Mouse (Mus musculus) C2C12 (cell line): ENCODE results near the gene Gm15557. TPM values are rescaled to one million over a fixed set of nuclear protein-coding genes. Genes with fewer than 3 reads are reported as not detected.

Experiments used
- H3K27me3 ChIP-seq: one replicate; pipeline ENCODE4 v1.6.1; 2011; ENCODE audit not compliant: control insufficient read depth, insufficient read depth, insufficient read length
- H3K36me3 ChIP-seq: one replicate; pipeline ENCODE4 v1.6.1; 2011; ENCODE audit not compliant: control insufficient read depth, insufficient read depth
- H3K4me3 ChIP-seq: one replicate; pipeline ENCODE4 v1.5.1; 2011; ENCODE audit warnings: mild to moderate bottlenecking, control low read depth; ENCODE audit not compliant: poor library complexity, insufficient read depth, severe bottlenecking
- H3K79me2 ChIP-seq: one replicate; pipeline ENCODE4 v1.6.1; 2011; ENCODE audit not compliant: control insufficient read depth, insufficient read depth
- H3K79me3 ChIP-seq: one replicate; pipeline ENCODE4 v1.6.1; 2011; ENCODE audit warnings: low read depth, control low read depth
- H3ac ChIP-seq: one replicate; pipeline ENCODE3; 2011; ENCODE audit warnings: low read depth; ENCODE audit not compliant: control insufficient read depth, insufficient read length
- CEBPB ChIP-seq: IDR thresholded peaks from one replicate; pipeline ENCODE4 v1.6.1; 2011; ENCODE audit warnings: low read depth, mild to moderate bottlenecking, control low read depth, moderate library complexity
- CTCF ChIP-seq: IDR thresholded peaks from one replicate; pipeline ENCODE4 v1.5.1; 2011; ENCODE audit not compliant: control insufficient read depth, insufficient read depth, insufficient read length
- FOSL1 ChIP-seq: IDR thresholded peaks from one replicate; pipeline ENCODE4 v1.8.0; 2011; ENCODE audit warnings: mild to moderate bottlenecking, low read length; ENCODE audit not compliant: poor library complexity, insufficient read depth, severe bottlenecking
- MAX ChIP-seq: IDR thresholded peaks from one replicate; pipeline ENCODE4 v1.6.1; 2011; ENCODE audit warnings: mild to moderate bottlenecking, control low read depth
- MYOD1 ChIP-seq: IDR thresholded peaks from one replicate; pipeline ENCODE4 v1.6.1; 2011; ENCODE audit warnings: low read depth; ENCODE audit not compliant: control insufficient read depth, insufficient read length
- MYOG ChIP-seq: IDR thresholded peaks from one replicate; pipeline ENCODE4 v1.6.1; 2011; ENCODE audit not compliant: control insufficient read depth, insufficient read length; ENCODE audit errors: extremely low read depth
- USF1 ChIP-seq: IDR thresholded peaks from one replicate; pipeline ENCODE4 v1.6.1; 2011; ENCODE audit warnings: low read depth, mild to moderate bottlenecking, control low read depth, moderate library complexity
- long read RNA-seq, 2 experiments: library from polyadenylated mRNA; unstranded; transcript quantifications; one replicate each; pipeline ENCODE4 v2.0.0; 2019 to 2020
- polyA plus RNA-seq: library from polyadenylated mRNA; unstranded; fragments of >200 nt; fragmentation: generic; extraction: Trizol; gene quantifications from one replicate; pipeline ENCODE4 v1.2.1, GENCODE M21; 2012; ENCODE audit warnings: missing spikeins

Gm15557 gene
- polyA plus RNA-seq: not detected
- long read RNA-seq, experiment 1: 0 reads
- long read RNA-seq, experiment 2: 0 reads

DNA sequence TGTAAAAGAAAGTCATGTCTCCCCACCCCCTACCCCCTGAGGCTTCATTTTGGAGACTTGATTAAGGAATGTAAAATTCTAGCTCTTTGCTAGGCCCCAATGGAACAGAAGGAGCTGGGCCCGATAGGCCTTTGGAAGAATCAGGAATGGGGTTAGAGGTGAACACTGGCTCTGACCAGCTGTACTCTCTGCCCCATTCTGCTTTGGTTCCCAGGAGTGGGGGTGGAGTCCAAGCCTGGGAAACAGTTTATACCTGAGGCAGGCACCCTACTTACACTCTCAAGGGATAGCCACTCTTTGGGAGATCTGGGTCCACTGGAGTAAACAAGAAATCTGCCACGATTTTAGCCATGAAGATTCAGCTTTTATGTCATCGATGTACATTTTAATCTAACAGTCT is at the start of gene Gm15557:
TSS of gene Gm15557 (plus strand) at position 48 of the 400 bp plus-strand sequence.
- Histone ChIP-seq H3K27me3 (no peaks in the 10 kb centered on the region), H3K4me3 (no peak within 1 kb of the TSS), H3K79me3 (no peaks in the 10 kb centered on the region), H3ac (no peak within 1 kb of the TSS), H3K79me2 (no peaks in the 10 kb centered on the region), H3K36me3 (no peaks in the 10 kb centered on the region)
- TF ChIP-seq MAX (no peak), FOSL1 (no peak), USF1 (no peak), CTCF (no peak), CEBPB (no peak), MYOG (no peak), MYOD1 (no peak)

DNA sequence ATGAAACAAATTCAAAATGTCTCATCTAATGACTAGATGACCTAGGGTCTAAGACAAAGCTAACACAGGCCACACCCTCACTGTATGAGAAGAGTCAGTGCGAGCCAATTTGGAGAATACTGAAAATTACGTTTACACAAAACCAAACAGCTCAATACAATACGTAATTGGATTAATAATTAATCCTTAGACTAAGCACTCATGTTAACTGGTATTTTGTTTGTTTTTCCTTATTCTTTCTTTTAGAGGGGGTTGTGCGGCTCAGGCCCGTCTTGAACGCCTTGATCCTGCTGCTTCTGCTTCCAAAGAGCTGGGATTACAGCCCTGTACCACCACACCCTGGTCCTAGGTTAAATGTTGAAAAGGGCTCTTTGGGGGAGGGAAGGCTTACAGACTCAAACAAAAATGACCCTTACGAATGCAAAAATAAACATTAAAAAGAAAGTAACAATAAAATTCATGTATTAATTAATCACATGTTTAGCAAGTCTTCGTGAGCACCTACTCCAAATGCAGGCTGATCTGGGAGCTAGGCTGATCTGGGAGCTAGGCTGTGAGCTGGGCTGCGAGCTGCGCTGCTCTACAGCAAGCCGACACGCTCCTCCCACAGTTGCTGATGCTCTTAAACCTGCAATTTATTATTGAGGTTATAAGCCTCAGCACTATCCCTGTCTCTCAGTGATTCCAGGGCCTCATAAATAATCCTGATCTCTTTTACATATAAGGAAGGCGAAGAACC is 46.1 kb upstream of the Gm15557 start:
- Histone ChIP-seq H3K4me3 (no peak overlapping the region), H3K36me3 (peaks cover 45% of the 10 kb centered on the region), H3K79me2 (no peaks in the 10 kb centered on the region), H3ac (no peak overlapping the region), H3K27me3 (no peaks in the 10 kb centered on the region), H3K79me3 (no peaks in the 10 kb centered on the region)
- TF ChIP-seq MYOD1: no peak
- no peak for TF ChIP-seq CEBPB
- no peak for TF ChIP-seq MYOG
- no peak for TF ChIP-seq CTCF
- no peak for TF ChIP-seq FOSL1
- TF ChIP-seq MAX: no peak
- no peak for TF ChIP-seq USF1

DNA sequence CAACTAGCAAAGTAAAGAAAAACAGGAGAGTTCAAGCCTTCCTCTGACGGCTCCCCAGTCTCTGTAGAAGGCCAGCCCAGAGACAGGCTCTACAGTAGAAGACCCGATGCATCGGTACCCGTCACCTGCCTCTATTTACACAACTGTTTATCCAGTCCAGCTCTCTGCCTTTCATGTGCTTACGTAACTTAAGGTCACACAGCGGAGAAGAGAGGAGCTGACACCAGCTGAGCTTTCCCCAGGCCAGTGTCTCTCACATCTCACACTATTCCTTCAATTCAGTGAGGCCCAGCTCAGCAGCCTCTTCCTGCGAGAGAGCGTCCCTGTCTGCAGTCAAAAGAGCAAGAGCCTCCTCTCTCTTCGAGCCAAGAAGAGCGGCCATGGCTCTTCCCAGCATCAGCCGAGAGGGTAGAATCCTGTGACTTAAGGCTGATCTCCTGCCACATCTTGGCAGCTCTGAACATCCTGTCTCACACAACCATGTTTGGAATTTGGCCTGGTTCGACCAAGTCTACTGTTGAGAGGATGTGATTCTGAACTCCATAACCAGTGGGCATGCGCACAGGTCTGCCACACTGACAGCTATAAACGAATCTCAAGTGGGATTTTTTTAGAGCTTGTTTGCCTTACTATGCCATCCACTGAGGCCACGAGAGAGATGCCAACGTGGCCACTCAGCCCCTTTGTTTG is 45.3 kb upstream of the Gm15557 start:
- no peaks in the 10 kb centered on the region for H3K79me3 ChIP-seq
- TF ChIP-seq MYOD1: no peak
- no peak for TF ChIP-seq FOSL1
- TF ChIP-seq MYOG: no peak
- no peak for TF ChIP-seq USF1
- no peak for TF ChIP-seq CTCF
- TF ChIP-seq CEBPB: no peak
- TF ChIP-seq MAX: no peak
- H3K27me3 ChIP-seq: no peaks in the 10 kb centered on the region
- H3K36me3 ChIP-seq: peaks cover 44% of the 10 kb centered on the region
- H3ac ChIP-seq: no peak overlapping the region
- no peaks in the 10 kb centered on the region for H3K79me2 ChIP-seq
- H3K4me3 ChIP-seq: no peak overlapping the region

DNA sequence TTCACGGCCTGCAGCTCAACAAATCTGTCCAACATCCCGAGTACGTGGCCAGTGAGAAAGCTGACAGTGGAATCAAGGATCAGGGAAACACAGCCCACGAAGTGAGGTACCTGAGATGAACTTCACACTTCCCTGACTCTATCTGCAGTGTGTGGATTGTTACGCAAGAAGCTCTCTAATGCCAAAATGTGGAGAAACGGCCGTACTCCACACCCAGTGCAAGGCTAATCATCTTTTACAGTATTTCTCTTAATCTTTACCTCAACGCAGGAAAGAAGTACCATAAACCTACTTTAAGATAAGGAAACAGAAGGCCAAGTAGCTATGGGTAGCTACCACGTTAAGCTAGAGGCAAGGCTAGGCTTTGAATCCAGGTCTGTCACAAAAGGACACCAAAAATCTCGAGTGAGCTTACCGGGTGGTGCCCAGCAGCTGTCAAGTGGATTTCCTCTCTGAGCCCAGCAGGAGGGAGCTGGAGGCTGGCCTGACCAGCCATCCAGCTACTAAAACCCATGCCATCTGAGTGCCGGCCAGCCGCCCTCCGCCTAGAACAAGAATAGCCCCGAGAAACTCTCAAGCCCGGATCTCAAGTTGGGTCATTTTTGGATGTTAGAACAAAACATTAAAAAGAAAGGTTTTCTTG is 37.4 kb upstream of the Gm15557 start:
- Histone ChIP-seq H3K36me3 (peaks cover 14% of the 10 kb centered on the region), H3K79me3 (peaks cover 7% of the 10 kb centered on the region), H3K79me2 (peaks cover 11% of the 10 kb centered on the region), H3K4me3 (no peak overlapping the region), H3ac (no peak overlapping the region), H3K27me3 (no peaks in the 10 kb centered on the region)
- no peak for TF ChIP-seq MAX
- no peak for TF ChIP-seq USF1
- no peak for TF ChIP-seq MYOD1
- TF ChIP-seq MYOG: no peak
- TF ChIP-seq CEBPB: no peak
- no peak for TF ChIP-seq CTCF
- no peak for TF ChIP-seq FOSL1

DNA sequence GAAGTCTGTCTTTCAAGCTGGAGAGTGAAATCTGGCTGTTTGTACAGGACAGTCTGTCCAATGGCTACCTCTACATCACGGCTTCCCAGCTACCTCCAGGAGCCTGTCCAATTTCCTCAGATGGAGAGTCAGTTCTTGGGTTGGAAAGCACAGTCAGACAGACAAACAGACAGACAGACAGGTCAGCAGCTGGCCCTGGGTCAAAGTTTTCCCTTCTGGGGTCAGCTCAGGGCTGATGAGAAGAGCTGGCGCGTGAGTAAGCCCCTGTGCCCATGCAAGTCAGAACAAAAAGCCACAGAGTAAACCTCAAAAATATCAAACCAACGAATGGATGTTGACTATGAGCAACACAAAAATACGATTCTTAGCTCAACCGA is 36.9 kb upstream of the Gm15557 start:
- H3K4me3 ChIP-seq: no peak overlapping the region
- H3K27me3 ChIP-seq: no peaks in the 10 kb centered on the region
- no peak for TF ChIP-seq FOSL1
- no peak for TF ChIP-seq MYOG
- TF ChIP-seq MAX: no peak
- no peak for TF ChIP-seq USF1
- TF ChIP-seq CEBPB: no peak
- TF ChIP-seq CTCF: no peak
- TF ChIP-seq MYOD1: no peak
- H3K36me3 ChIP-seq: peaks cover 10% of the 10 kb centered on the region
- H3K79me3 ChIP-seq: peaks cover 7% of the 10 kb centered on the region
- no peak overlapping the region for H3ac ChIP-seq
- H3K79me2 ChIP-seq: peaks cover 11% of the 10 kb centered on the region
